ENCODE assay signal across 15 mouse cellular contexts in the genomic region with DNA sequence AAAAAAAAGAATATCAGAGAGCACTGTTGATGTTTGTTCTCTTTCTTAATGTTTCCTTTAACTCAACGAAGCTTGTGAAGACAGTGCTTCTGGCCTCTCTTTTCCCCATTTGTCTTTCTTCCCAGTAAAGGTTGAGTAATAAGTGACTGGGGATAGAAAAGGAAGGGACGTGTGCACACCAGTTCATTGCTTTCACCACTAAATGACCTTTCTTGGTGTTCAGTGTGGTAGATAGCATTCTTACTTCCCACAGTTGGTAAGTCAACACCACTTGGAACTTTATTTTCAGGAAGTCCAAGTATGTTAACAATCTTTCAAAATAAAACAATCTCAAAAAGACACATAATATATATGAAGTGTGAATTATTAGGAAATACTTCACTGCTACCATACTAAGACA.
"Had no signal": no experiment of that assay in that cellular context is flagged by ENCODE, and none has a peak within 500 bp of the region (broad histone marks: within the 10 kb centered on the region; RNA-seq: fewer than 3 reads in every experiment).

No protein-coding gene starts in this region.

- DNase-seq: retina, postnatal 1 day; right cerebral cortex, adult 18-20 months; right cerebral cortex, postnatal 14 days; right cerebral cortex, postnatal 25 days; right cerebral cortex, postnatal 4 days; spleen, adult 18-20 months; thymus, adult 18-20 months; thymus, adult 2 months; thymus, postnatal 14 days; thymus, postnatal 25 days; thymus, postnatal 36 days; thymus, postnatal 4 days had no signal

- H3K36me3 ChIP-seq: neural tube, embryonic 15.5 days; stomach, embryonic 15.5 days had no signal

- H3K9me3 ChIP-seq: neural tube, embryonic 15.5 days; stomach, embryonic 15.5 days had no signal

- H3K27ac ChIP-seq: neural tube, embryonic 15.5 days; stomach, embryonic 15.5 days; stomach, postnatal 0 days had no signal

- H3K27me3 ChIP-seq: neural tube, embryonic 15.5 days; stomach, embryonic 15.5 days had no signal

- H3K4me3 ChIP-seq: neural tube, embryonic 15.5 days; stomach, embryonic 15.5 days had no signal

- H3K4me2 ChIP-seq: neural tube, embryonic 15.5 days; stomach, embryonic 15.5 days had no signal

- H3K4me1 ChIP-seq: neural tube, embryonic 15.5 days; stomach, embryonic 15.5 days had no signal

- H3K9ac ChIP-seq: neural tube, embryonic 15.5 days; stomach, embryonic 15.5 days had no signal
